Mouse (Mus musculus): ENCODE results near the gene Thg1l. TPM values are rescaled to one million over a fixed set of nuclear protein-coding genes. Genes with fewer than 3 reads are reported as not detected.

The Thg1l gene
- total RNA-seq (2023), result 5.5 to 10.0 TPM (median 7.5 TPM) in 4 replicates

DNA sequence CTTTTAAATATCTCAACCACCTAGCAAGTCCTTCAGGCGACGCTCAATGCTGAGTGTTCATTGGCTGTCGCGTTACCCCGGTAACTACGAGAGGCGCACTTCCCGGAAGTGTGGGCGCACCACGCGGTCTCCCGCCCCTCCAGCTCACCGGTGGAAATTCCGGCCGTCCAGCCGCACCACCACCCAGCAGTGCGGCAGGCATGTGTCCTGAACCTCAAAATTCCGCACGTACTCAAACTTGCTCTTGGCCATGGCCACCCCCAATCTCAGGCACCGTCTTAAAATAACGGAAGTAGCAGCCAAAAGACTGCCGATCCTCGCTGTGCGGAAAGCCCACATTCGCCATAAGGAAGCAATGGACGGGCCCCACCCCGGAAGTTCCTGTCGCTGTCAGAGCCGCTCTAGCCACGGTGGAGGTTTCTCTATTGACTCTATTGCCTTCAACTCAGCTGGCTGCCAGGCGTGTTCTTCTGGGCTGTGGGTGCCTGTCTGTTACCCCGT is at the start of gene Thg1l:
Gene Thg1l (minus strand): TSS at position 368 of the 501 bp plus-strand sequence.

GRCm38 (mm10) chr11:45979946-45980892 is 24.9 kb upstream of the Thg1l start, which contains the start of gene Sox30:
Gene Sox30 (plus strand): TSS chr11:45980310.

GRCm38 (mm10) chr11:45944643-45945156 is 10.6 kb downstream of the Thg1l start, which contains the start of gene Lsm11:
Gene Lsm11 (minus strand): TSS chr11:45944935.

Other genes starting within 250 kb of the Thg1l start
- gene Clint1, start 103.4 kb downstream of the Thg1l start, total RNA-seq (2023), result 75.1 to 84.2 TPM (median 80.3 TPM) in 4 replicates
- gene Lsm11, start 10.6 kb downstream of the Thg1l start, total RNA-seq (2023), result 3.9 to 4.9 TPM (median 4.8 TPM) in 4 replicates
- not detected in 4 replicates for gene Sox30, start 24.8 kb upstream of the Thg1l start, total RNA-seq (2023)
- gene Gm12166, start 96.8 kb upstream of the Thg1l start, total RNA-seq (2023), result 1.6 to 4.9 TPM (median 3.9 TPM) in 4 replicates
- gene Adam19, start 100.5 kb upstream of the Thg1l start, total RNA-seq (2023), result 72.1 to 80.5 TPM (median 74.4 TPM) in 4 replicates
- gene Nipal4, start 211.0 kb upstream of the Thg1l start, total RNA-seq (2023), result 0.72 to 1.9 TPM (median 1.6 TPM) in 4 replicates